Mouse (Mus musculus) lung, embryonic 15.5 days (tissue): ENCODE data around the gene Brca1. TPM values are rescaled to one million over a fixed set of nuclear protein-coding genes. Genes with fewer than 3 reads are reported as not detected.
A peak's percentile ranks its signal among the peaks of the same experiment; 100 is the strongest.
"Not testable (repeated sequence)": the region's sequence is repeated elsewhere in the genome, so short reads cannot be mapped to it uniquely, and the experiment has no call there.

Experiments
- ATAC-seq: fragments of 200-750 bp; cut with Nextera tagmentation; 2 replicates; pipeline ENCODE4 v1.8.0; 2017; ENCODE audit warnings: moderate number of reproducible peaks, borderline replicate concordance; ENCODE audit not compliant: low FRiP score, low TSS enrichment; ENCODE audit errors: extremely low read depth
- H3K27ac ChIP-seq: fragments of 300-500 bp; sonication (generic); 2 replicates; pipeline ENCODE4 v1.5.1; 2015; ENCODE audit warnings: moderate library complexity, mild to moderate bottlenecking, inconsistent platforms
- H3K27me3 ChIP-seq: fragments of 300-500 bp; sonication (generic); 2 replicates; pipeline ENCODE4 v1.6.1; 2015; ENCODE audit warnings: inconsistent platforms
- H3K36me3 ChIP-seq: fragments of 300-500 bp; sonication (generic); 2 replicates; pipeline ENCODE4 v1.6.1; 2015; ENCODE audit warnings: inconsistent platforms
- H3K4me1 ChIP-seq: fragments of 300-500 bp; sonication (generic); 2 replicates; pipeline ENCODE4 v1.6.1; 2015; ENCODE audit warnings: inconsistent platforms
- H3K4me2 ChIP-seq: fragments of 300-500 bp; sonication (generic); 2 replicates; pipeline ENCODE4 v1.6.1; 2015; ENCODE audit warnings: inconsistent platforms, mild to moderate bottlenecking, moderate library complexity
- H3K4me3 ChIP-seq: fragments of 300-500 bp; sonication (generic); 2 replicates; pipeline ENCODE4 v1.5.1; 2015; ENCODE audit warnings: mild to moderate bottlenecking, inconsistent platforms
- H3K9ac ChIP-seq: fragments of 300-500 bp; sonication (generic); 2 replicates; pipeline ENCODE4 v1.6.1; 2015; ENCODE audit warnings: inconsistent platforms
- H3K9me3 ChIP-seq: fragments of 300-500 bp; sonication (generic); 2 replicates; pipeline ENCODE4 v1.6.1; 2016; ENCODE audit warnings: inconsistent platforms
- WGBS: fragments of 180-500 bp; shearing (Covaris S2); methylation state at CpG from one replicate; pipeline ENCODE4 v1.1.7; 2015; 5-methylcytosine and 5-hydroxymethylcytosine counted together
- polyA plus RNA-seq: library from polyadenylated mRNA; unstranded; fragments of >200 nt; fragmentation: Nextera tagmentation; extraction: Ambion mirVana; gene quantifications from 2 replicates; pipeline ENCODE4 v1.2.1, GENCODE M21; 2015

Gene Brca1
- polyA plus RNA-seq, 1 experiment from 2014 or later: 14.1 TPM

DNA sequence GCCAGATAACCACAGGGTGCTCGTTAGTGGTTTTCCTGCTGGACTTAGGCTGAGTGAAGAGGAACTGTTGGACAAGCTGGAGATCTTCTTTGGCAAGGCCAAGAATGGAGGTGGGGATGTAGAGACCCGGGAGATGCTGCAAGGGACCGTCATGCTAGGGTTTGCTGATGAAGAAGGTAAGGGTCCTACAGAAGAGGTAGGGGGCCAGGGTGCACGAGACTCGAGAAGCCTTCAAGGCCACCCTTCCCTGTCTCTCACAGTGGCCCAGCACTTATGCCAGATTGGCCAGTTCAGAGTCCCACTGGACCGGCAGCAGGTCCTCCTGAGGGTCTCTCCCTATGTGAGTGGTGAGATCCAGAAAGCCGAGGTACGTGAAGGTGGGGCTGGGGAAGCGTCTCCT, 94.1 kb downstream of the Brca1 start:
- 92% methylated on average over 9 of the region's 9 CpGs for WGBS

DNA sequence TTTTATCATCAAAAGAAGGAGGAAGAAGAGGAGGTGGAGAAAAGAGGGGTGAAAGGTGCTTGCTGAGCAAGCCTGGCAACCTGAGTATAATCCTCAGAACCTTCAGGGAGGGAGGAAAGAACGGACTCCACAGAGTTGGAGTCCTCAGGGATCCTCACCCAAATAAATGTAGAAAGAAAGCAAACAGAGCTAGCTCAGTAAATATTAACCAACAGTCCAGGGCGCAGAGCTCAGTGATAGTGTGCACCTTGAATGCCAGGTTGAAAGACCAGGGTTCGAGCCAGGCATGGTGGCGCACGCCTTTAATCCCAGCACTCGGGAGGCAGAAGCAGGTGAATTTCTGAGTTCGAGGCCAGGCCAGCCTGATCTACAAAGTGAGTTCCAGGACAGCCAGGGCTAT, 96.1 kb downstream of the Brca1 start:
- Histone ChIP-seq H3K36me3 (peaks cover 7% of the 10 kb centered on the region; the same call in 1 of the 2 replicates), H3K4me1 (peaks cover 16% of the 10 kb centered on the region), H3K9ac (no peak overlapping the region), H3K4me3 (no peak overlapping the region), H3K4me2 (no peak overlapping the region), H3K9me3 (no peaks in the 10 kb centered on the region), H3K27ac (no peak overlapping the region), H3K27me3 (no peaks in the 10 kb centered on the region)
- 68% methylated on average over 7 of the region's 7 CpGs for WGBS
- ATAC-seq: no peak

More for the DNA sequence above, 94.1 kb downstream of the Brca1 start:
- Histone ChIP-seq H3K4me3 (no peak overlapping the region), H3K9ac (no peak overlapping the region), H3K27ac (no peak overlapping the region), H3K27me3 (no peaks in the 10 kb centered on the region), H3K36me3 (peaks cover 15% of the 10 kb centered on the region; the same call in 1 of the 2 replicates), H3K9me3 (no peaks in the 10 kb centered on the region), H3K4me1 (peaks cover 21% of the 10 kb centered on the region), H3K4me2 (no peak overlapping the region)
- no peak for ATAC-seq

DNA sequence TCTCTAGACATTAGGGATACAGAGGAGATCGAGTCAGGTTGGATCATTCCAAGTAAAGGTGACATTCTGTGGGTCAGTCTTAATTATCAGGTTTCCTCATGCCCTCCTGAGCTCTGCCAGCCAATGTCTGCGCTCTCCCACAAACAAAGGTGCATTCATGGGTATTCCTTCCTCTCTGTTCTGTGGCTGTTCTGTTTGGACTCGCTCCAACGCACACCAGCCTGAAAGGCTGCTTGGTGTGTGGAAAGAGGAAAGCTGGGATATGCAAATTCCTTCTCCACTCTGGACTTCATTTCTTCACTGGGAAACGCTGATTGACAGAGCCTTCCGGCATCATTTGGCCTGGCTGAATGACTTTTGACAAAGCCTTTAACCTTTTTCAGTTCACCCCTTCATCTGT, 97.1 kb downstream of the Brca1 start:
- Histone ChIP-seq H3K4me3 (no peak overlapping the region), H3K36me3 (peaks cover 7% of the 10 kb centered on the region; the same call in 1 of the 2 replicates), H3K9ac (no peak overlapping the region), H3K9me3 (no peaks in the 10 kb centered on the region), H3K27ac (no peak overlapping the region), H3K27me3 (no peaks in the 10 kb centered on the region), H3K4me2 (no peak overlapping the region), H3K4me1 (peaks cover 9% of the 10 kb centered on the region)
- 65% methylated on average over 6 of the region's 6 CpGs for WGBS
- no peak for ATAC-seq

DNA sequence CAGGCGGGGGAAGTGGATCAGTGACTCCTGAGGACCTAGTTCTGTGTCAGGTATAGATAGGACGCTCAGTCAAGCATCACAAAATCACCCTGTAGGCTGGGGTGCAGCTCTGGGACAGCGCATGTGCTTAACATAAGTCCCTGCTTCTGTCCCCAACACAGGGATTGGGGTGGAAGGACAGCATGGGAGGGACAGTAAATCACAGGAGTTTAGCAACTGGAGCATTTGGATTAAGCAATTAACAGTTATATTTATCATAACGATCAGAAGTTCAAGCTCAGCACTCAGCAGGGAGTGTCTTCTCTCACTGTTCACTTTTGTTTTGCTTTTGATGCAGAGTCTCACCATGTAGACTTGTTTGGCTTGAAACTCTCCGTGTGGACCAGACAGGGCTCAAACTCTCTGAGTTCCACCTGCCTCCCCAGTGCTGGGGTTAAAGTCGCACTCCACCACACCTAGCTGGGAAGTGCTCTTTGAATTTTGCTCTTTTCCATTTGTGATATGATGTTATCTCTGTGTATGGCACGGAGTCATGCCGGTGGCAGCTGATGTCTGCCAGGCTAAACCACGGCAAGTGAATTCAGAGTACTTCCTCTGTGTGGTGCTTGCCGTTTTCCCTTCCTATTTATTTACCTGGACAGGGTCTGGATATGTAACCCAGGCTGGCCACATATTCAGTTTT, 99.5 kb downstream of the Brca1 start:
- H3K9me3 ChIP-seq: no peaks in the 10 kb centered on the region
- WGBS: 59% methylated on average over 10 of the region's 10 CpGs
- ATAC-seq: no peak
- no peaks in the 10 kb centered on the region for H3K27me3 ChIP-seq
- H3K36me3 ChIP-seq: no peaks in the 10 kb centered on the region
- H3K27ac ChIP-seq: no peak overlapping the region
- H3K9ac ChIP-seq: no peak overlapping the region
- no peak overlapping the region for H3K4me3 ChIP-seq
- peaks cover 7% of the 10 kb centered on the region; the same call in 1 of the 2 replicates for H3K4me1 ChIP-seq
- H3K4me2 ChIP-seq: no peak overlapping the region

DNA sequence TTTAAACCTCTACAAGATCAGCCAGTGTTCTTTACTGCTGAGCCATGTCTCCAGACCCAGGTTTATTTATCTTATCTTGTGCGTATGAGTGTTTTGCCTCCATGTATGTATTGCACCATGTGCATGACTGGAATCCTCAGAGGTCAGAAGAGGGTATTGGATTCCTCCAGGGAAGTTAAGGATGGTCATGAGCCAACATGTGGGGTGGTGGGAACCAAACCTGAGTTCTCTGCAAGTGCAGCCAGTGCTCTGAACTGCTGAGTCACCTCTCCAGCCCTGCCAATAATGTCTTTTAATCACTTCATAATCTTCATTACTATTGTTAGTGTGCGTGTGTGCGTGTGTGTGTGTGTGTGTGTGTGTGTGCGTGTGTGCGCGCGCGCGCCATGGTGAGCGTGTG, 100.2 kb downstream of the Brca1 start:
- H3K27me3 ChIP-seq: no peaks in the 10 kb centered on the region
- no peak overlapping the region for H3K9ac ChIP-seq
- no peaks in the 10 kb centered on the region for H3K36me3 ChIP-seq

DNA sequence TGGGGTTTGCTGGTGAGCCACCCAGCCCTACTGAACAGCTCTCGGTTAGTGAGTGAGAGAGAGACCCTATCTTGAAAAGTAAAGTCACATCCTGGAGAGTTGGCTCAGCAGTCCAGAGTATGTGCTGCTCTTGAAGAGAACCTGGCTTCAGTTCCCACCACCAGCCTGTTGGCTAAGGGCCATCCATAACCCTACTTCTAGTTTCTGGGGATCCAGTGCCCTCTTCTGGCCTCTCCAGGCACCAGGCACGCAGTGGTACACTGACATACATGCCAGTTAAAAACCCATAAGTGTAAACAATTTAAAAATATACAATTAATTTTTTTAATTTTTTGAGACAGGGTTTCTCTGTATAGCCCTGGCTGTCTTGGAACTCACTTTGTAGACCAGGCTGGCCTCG, 101.4 kb downstream of the Brca1 start:
- no peak for ATAC-seq
- H3K4me3 ChIP-seq: no peak overlapping the region
- peaks cover 5% of the 10 kb centered on the region for H3K36me3 ChIP-seq
- H3K27ac ChIP-seq: no peak overlapping the region
- H3K4me2 ChIP-seq: no peak overlapping the region
- peaks cover 7% of the 10 kb centered on the region; the same call in 1 of the 2 replicates for H3K4me1 ChIP-seq
- 74% methylated on average over 3 of the region's 3 CpGs for WGBS
- H3K27me3 ChIP-seq: no peaks in the 10 kb centered on the region
- no peaks in the 10 kb centered on the region for H3K9me3 ChIP-seq
- H3K9ac ChIP-seq: no peak overlapping the region

More for the DNA sequence above, 100.2 kb downstream of the Brca1 start:
- Histone ChIP-seq H3K27ac (no peak overlapping the region), H3K4me2 (no peak overlapping the region), H3K4me1 (peaks cover 7% of the 10 kb centered on the region; the same call in 1 of the 2 replicates), H3K9me3 (no peaks in the 10 kb centered on the region), H3K4me3 (no peak overlapping the region)
- WGBS: 90% methylated on average over 10 of the region's 10 CpGs
- no peak for ATAC-seq

DNA sequence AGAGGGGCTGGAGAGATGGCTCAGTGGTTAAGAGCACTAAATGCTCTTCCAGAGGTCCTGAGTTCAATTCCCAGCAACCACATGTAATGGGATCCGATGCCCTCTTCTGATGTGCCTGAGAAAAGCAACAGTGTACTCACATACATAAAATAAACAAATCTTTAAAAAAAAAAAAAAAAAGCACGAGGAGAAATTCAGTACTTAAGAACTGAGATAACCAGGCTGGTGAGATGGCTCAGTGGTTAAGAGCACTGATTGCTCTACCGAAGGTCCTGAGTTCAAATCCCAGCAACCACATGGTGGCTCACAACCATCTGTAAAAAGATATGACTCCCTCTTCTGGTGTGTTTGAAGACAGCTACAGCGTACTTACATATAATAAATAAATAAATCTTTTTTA, 102.2 kb downstream of the Brca1 start:
- not testable (repeated sequence) for ATAC-seq, H3K27me3 ChIP-seq, H3K4me3 ChIP-seq, H3K9me3 ChIP-seq, H3K27ac ChIP-seq, H3K9ac ChIP-seq
- peaks cover 12% of the 10 kb centered on the region for H3K4me1 ChIP-seq
- peaks cover 10% of the 10 kb centered on the region for H3K36me3 ChIP-seq
- whole genome bisulfite sequencing: 64% methylated on average over 4 of the region's 4 CpGs
- H3K4me2 ChIP-seq: peak overlapping the region; percentile 62; the same call in 1 of the 2 replicates

DNA sequence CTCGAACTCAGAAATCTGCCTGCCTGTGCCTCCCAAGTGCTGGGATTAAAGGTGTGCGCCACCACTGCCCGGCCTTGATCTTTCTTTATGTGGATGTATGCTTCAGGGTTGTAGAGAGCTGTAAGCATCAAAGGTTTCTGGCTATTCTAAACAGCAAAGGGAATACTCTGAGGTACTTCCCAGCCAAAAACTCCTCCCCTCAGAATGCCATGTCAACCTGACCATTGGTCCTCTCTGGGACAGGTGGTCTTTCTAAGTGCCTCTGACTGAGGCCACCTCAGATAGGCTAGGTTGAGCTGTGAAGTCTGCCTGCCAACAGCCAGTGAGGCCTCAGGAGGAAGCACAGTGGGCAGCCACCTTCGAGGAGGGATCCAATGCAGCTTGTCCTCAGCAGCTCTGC, 102.9 kb downstream of the Brca1 start:
- WGBS: 77% methylated on average over 4 of the region's 4 CpGs
- Histone ChIP-seq H3K4me3 (peak overlapping the region; percentile 55), H3K9me3 (no peaks in the 10 kb centered on the region), H3K4me1 (peaks cover 19% of the 10 kb centered on the region), H3K27me3 (no peaks in the 10 kb centered on the region), H3K36me3 (peaks cover 17% of the 10 kb centered on the region), H3K9ac (peak overlapping the region; percentile 54; the same call in 1 of the 2 replicates), H3K4me2 (peak overlapping the region; percentile 62), H3K27ac (0 out of 2 replicates have a peak overlapping the region, but pooled peaks have one; percentile 78)
- no peak for ATAC-seq

DNA sequence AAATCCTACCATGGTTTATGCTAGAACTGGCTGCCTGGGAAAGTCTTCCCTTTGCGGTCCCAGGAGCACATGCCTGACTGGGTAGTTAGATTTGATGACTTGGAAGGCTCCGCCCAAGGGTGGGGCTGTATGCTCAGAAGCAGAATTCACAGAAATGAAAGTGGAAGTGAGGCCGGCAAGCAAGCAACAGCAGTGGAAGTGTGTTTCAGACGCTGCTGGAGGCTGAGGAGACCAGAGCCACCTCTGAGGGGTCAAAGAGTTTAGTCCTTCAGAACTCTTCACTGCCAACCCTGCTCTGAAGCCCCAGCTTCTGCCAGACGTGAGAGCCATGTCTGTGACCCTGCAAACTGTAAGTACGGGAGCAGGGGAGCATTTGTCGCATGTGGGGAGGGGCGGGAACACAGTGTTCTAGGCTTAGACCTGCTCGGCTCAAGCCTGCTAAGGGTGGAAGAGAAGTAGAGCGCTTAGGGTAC, 103.4 kb downstream of the Brca1 start, which contains the start of gene Ifi35:
Gene Ifi35 (plus strand): TSS at position 134 of the 473 bp plus-strand sequence.
- Histone ChIP-seq H3K9ac (peak within 1 kb of the TSS; percentile 54), H3K27me3 (no peaks in the 10 kb centered on the region), H3K9me3 (no peaks in the 10 kb centered on the region), H3K4me3 (peak within 1 kb of the TSS; percentile 55), H3K4me1 (peaks cover 25% of the 10 kb centered on the region), H3K27ac (peak within 1 kb of the TSS; percentile 78), H3K4me2 (peak within 1 kb of the TSS; percentile 62), H3K36me3 (peaks cover 22% of the 10 kb centered on the region)
- peak; percentile 72 for ATAC-seq
- WGBS: 15% methylated on average over 10 of the region's 10 CpGs

DNA sequence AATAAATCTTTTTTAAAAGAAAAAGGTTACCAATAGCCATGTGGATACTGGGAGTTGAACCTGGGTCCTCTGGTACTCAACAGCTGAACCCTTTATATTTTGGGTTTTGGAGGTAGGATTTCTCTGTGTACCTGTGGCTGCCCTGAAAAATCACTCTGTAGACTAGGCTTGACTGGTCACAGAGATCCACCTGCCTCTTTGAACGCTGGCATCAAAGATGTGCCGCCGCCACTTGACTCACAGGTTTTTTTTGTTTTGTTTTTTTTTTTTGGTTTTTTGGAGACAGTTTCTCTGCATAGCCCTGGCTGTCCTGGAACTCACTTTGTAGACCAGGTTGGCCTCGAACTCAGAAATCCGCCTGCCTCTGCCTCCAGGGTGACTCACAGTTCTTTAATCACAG, 104.0 kb downstream of the Brca1 start:
- Histone ChIP-seq H3K27ac (peak overlapping the region; percentile 78), H3K4me1 (peaks cover 29% of the 10 kb centered on the region), H3K36me3 (peaks cover 22% of the 10 kb centered on the region), H3K9me3 (no peaks in the 10 kb centered on the region), H3K4me3 (peak overlapping the region; percentile 55; the same call in 1 of the 2 replicates), H3K4me2 (peak overlapping the region; percentile 62), H3K27me3 (no peaks in the 10 kb centered on the region), H3K9ac (no peak overlapping the region)
- no peak for ATAC-seq
- WGBS: 80% methylated on average over 5 of the region's 5 CpGs

DNA sequence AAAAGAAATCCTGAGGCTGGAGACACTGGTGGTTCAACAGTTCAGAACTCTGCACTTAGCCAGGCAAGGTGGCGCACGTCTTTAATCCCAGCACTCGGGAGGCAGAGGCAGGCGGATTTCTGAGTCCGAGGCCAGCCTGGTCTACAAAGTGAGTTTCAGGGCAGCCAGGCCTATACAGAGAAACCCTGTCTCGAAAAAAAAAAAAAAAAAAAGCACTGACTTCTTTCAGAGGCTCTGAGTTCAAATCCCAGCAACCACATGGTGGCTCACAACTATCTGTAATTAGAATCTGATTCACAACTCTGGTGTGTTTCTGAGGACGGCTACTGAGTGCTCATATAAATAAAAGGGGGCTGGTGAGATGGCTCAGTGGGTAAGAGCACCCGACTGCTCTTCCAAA, 104.9 kb downstream of the Brca1 start:
- H3K4me2 ChIP-seq, H3K27ac ChIP-seq, H3K4me3 ChIP-seq, ATAC-seq, H3K9me3 ChIP-seq, H3K9ac ChIP-seq, H3K27me3 ChIP-seq: not testable (repeated sequence)
- WGBS: 83% methylated on average over 8 of the region's 8 CpGs
- H3K36me3 ChIP-seq: peaks cover 22% of the 10 kb centered on the region
- H3K4me1 ChIP-seq: peaks cover 29% of the 10 kb centered on the region

DNA sequence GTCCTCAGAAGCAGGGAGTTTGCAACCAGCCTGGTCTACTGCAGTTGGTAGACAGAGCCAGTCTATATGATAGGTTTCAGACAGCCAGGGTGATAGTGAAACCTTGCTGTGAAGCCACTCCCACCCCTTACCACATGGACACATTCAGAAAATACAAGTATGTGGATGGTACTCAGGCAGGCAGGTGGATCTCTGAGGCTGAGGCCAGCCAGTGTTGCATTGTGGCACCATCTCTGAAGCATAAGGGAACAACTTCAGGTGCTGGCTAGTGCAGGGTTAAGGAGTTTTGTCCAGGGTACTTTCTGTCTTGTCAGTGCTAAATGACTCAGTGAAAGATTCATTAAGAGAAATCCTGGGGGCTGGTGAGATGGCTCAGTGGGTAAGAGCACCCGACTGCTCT, 105.4 kb downstream of the Brca1 start:
- WGBS: 79% methylated on average over 1 of the region's 1 CpGs
- H3K4me3 ChIP-seq: no peak overlapping the region
- no peaks in the 10 kb centered on the region for H3K9me3 ChIP-seq
- no peak overlapping the region for H3K4me2 ChIP-seq
- H3K36me3 ChIP-seq: peaks cover 22% of the 10 kb centered on the region
- H3K4me1 ChIP-seq: peaks cover 29% of the 10 kb centered on the region
- H3K9ac ChIP-seq: no peak overlapping the region
- H3K27ac ChIP-seq: no peak overlapping the region
- H3K27me3 ChIP-seq: no peaks in the 10 kb centered on the region
- no peak for ATAC-seq
